Mouse (Mus musculus) left cerebral cortex, postnatal 25 days (tissue): ENCODE results near the gene Gm11985. TPM values are rescaled to one million over a fixed set of nuclear protein-coding genes. Genes with fewer than 3 reads are reported as not detected.

Source experiments
- DNase-seq, 2 experiments: peaks; one replicate each; pipeline ENCODE4 v3.0.0; 2022; ENCODE audit warnings: low spot score in 2 of 2, mixed read lengths in 1 of 2
- intact Hi-C: fragments of 180-260 bp; cut with DNase I; formaldehyde crosslinking; loops from one replicate; pipeline ENCODE4 v1.15.1; 2025
- total RNA-seq, 2 experiments: library from RNA; stranded (reverse); gene quantifications; 2 replicates each; pipeline ENCODE4 v1.2.3; 2021

Gene Gm11985
- total RNA-seq, 2 experiments from 2014 or later = not detected

GRCm38 (mm10) chr11:7134319-7134718 is 54.0 kb downstream of the Gm11985 start:
- intact Hi-C loops = loop anchor here (5.0 to 10.0 kb wide), 2 partner anchors 67 to 370 kb away; no protein-coding TSS in a partner anchor
- DNase-seq = peak; percentile 63 to 90

GRCm38 (mm10) chr11:7133736-7134135 is 54.6 kb downstream of the Gm11985 start:
- no peak for DNase-seq
- intact Hi-C loops = loop anchor here (5.0 to 10.0 kb wide), 2 partner anchors 66 to 369 kb away; no protein-coding TSS in a partner anchor

Other genes starting within 250 kb of the Gm11985 start
- gene Adcy1, start 125.1 kb downstream of the Gm11985 start, total RNA-seq = 100 to 1,000 TPM; 245 to 264 TPM
- gene Igfbp1, start 9.2 kb upstream of the Gm11985 start, total RNA-seq = not detected
- gene Igfbp3, start 25.4 kb upstream of the Gm11985 start, total RNA-seq = 10 to 100 TPM; 11.8 to 14.4 TPM